Mouse (Mus musculus) layer of hippocampus, adult 18-20 months (tissue): ENCODE data around the gene Mgst2. TPM values are rescaled to one million over a fixed set of nuclear protein-coding genes. Genes with fewer than 3 reads are reported as not detected.

Experiments used
- DNase-seq, 2 experiments: peaks; one replicate each; pipeline ENCODE4 v3.0.0; 2022; ENCODE audit warnings: low spot score in 2 of 2
- total RNA-seq, 2 experiments: library from RNA; stranded (reverse); gene quantifications; 2 replicates each; pipeline ENCODE4 v1.2.3; 2021

Gene Mgst2
- total RNA-seq, 2 experiments from 2014 or later: not detected

- peak; percentile 6 to 33 for DNase-seq
These were observed 40.6 kb downstream of the Mgst2 start for GRCm38 (mm10) chr3:51700731-51701280.

- peak; percentile 50 to 69 for DNase-seq
These were observed 41.2 kb downstream of the Mgst2 start for GRCm38 (mm10) chr3:51701281-51701751.

GRCm38 (mm10) chr3:51701950-51702349 is 41.8 kb downstream of the Mgst2 start:
- DNase-seq: no peak

GRCm38 (mm10) chr3:51702701-51703286 is 42.6 kb downstream of the Mgst2 start:
- DNase-seq: no peak

GRCm38 (mm10) chr3:51703478-51703877 is 43.3 kb downstream of the Mgst2 start:
- DNase-seq: no peak

GRCm38 (mm10) chr3:51705220-51705619 is 45.1 kb downstream of the Mgst2 start:
- DNase-seq: no peak

- no peak for DNase-seq
These were observed 48.2 kb downstream of the Mgst2 start for GRCm38 (mm10) chr3:51708375-51708745.

GRCm38 (mm10) chr3:51708746-51709411 is 48.7 kb downstream of the Mgst2 start:
- peak; percentile 60 to 92 for DNase-seq

GRCm38 (mm10) chr3:51712382-51712781 is 52.2 kb downstream of the Mgst2 start:
- DNase-seq: no peak

GRCm38 (mm10) chr3:51713233-51713632 is 53.1 kb downstream of the Mgst2 start:
- no peak for DNase-seq

- no peak for DNase-seq
These were observed 54.3 kb downstream of the Mgst2 start for GRCm38 (mm10) chr3:51714469-51714868.

GRCm38 (mm10) chr3:51717455-51717854 is 57.3 kb downstream of the Mgst2 start:
- DNase-seq: no peak

- DNase-seq: no peak
These were observed 57.7 kb downstream of the Mgst2 start for GRCm38 (mm10) chr3:51717909-51718308.

GRCm38 (mm10) chr3:51719373-51719772 is 59.2 kb downstream of the Mgst2 start:
- DNase-seq: no peak

- DNase-seq: no peak
These were observed 59.8 kb downstream of the Mgst2 start for GRCm38 (mm10) chr3:51719982-51720381.

GRCm38 (mm10) chr3:51726257-51726656 is 66.1 kb downstream of the Mgst2 start:
- no peak for DNase-seq

- DNase-seq: no peak
These were observed 67.3 kb downstream of the Mgst2 start for GRCm38 (mm10) chr3:51727487-51727886.

- DNase-seq: peak in 1 of 2 experiments; percentile 36
These were observed 67.8 kb downstream of the Mgst2 start for GRCm38 (mm10) chr3:51727968-51728367.

- DNase-seq: no peak
These were observed 68.3 kb downstream of the Mgst2 start for GRCm38 (mm10) chr3:51728456-51728855.

GRCm38 (mm10) chr3:51729109-51729918 is 69.2 kb downstream of the Mgst2 start:
- DNase-seq: no peak

GRCm38 (mm10) chr3:51730662-51731061 is 70.5 kb downstream of the Mgst2 start:
- no peak for DNase-seq
